27 mouse cellular contexts compared by ENCODE assay signal in the genomic region with DNA sequence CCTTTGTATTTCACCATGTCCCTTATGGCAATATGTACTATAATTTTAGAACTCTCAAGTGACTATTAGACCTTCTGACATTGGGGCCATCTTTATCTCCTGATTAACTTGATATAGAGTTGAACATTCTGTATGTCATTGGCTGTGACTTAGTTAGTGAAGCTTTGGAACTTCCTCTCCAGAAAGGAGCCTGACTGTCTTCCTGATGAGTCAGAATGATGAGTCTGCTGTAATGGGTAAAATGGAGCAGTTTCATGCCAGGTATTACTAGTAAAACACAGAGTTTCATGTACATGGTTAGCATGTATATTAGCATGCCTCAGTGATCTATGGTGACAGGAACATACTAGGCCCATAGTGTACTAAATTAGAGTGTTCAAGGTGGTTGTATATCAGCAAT.
DNase-seq lines count a peak whose midpoint lies in the region; ATAC-seq and TF ChIP-seq lines count a peak whose summit lies in the region.
"Had no signal": no experiment of that assay in that cellular context is flagged by ENCODE, and none has a peak within 500 bp of the region (broad histone marks: within the 10 kb centered on the region; RNA-seq: fewer than 3 reads in every experiment).

No protein-coding gene starts in this region.

- no peaks in the 10 kb centered on the region for H3K4me1 ChIP-seq in cerebellum, adult 2 months (ENCODE audit: control insufficient read depth, insufficient read depth, low read length)
- no peaks in the 10 kb centered on the region for H3K4me1 ChIP-seq in hindbrain, embryonic 16.5 days (ENCODE audit: control insufficient read depth, insufficient read depth, low read depth, low read length)
- H3K4me1 ChIP-seq: embryonic facial prominence, embryonic 13.5 days; hindbrain, embryonic 12.5 days; hindbrain, embryonic 15.5 days had no signal

- no peak overlapping the region for H3K27ac ChIP-seq in cerebellum, adult 2 months (ENCODE audit: insufficient read depth, low read length)
- no peak overlapping the region for H3K27ac ChIP-seq in hindbrain, embryonic 16.5 days (ENCODE audit: low read depth, low read length)
- H3K27ac ChIP-seq: embryonic facial prominence, embryonic 10.5 days; embryonic facial prominence, embryonic 13.5 days; forebrain, embryonic 10.5 days; forebrain, embryonic 13.5 days; gastrocnemius, adult 2 months; hindbrain, embryonic 12.5 days; hindbrain, embryonic 15.5 days had no signal

- no peak overlapping the region for H3ac ChIP-seq in C2C12 (ENCODE audit: control insufficient read depth, insufficient read length, low read depth)

- ATAC-seq in Patski = peak; percentile 74
- ATAC-seq in hindbrain, embryonic 16.5 days = no peak
- ATAC-seq: forebrain, embryonic 13.5 days; forebrain, embryonic 16.5 days; inflammation-experienced regulatory T-cells, adult 6 months; intestine, embryonic 16.5 days had no signal

- TF ChIP-seq CTCF in C2C12 (IDR thresholded peaks at IDR 0.05; ENCODE audit: control insufficient read depth, insufficient read depth, insufficient read length) = no peak
- TF ChIP-seq CTCF in Patski (IDR thresholded peaks at IDR 0.05) = no peak
- no peak for TF ChIP-seq CTCF in cerebellum, adult 2 months (IDR thresholded peaks at IDR 0.05; ENCODE audit: borderline replicate concordance, insufficient read depth, low read depth, low read length)

- no peaks in the 10 kb centered on the region for H3K36me3 ChIP-seq in C2C12 (ENCODE audit: control insufficient read depth, insufficient read depth)
- H3K36me3 ChIP-seq in hindbrain, embryonic 16.5 days (ENCODE audit: control insufficient read depth, insufficient read depth, low read length) = no peaks in the 10 kb centered on the region
- H3K36me3 ChIP-seq: embryonic facial prominence, embryonic 10.5 days; embryonic facial prominence, embryonic 13.5 days; forebrain, embryonic 10.5 days; G1E; hindbrain, embryonic 12.5 days; hindbrain, embryonic 15.5 days had no signal

- no peak overlapping the region for H3K4me2 ChIP-seq in hindbrain, embryonic 16.5 days (ENCODE audit: low read length)
- H3K4me2 ChIP-seq: embryonic facial prominence, embryonic 13.5 days; forebrain, embryonic 13.5 days; heart, embryonic 11.5 days; hindbrain, embryonic 12.5 days; hindbrain, embryonic 15.5 days had no signal

- in situ Hi-C loops in Patski (cut with MboI; ENCODE audit: low pct_unique_long_range_greater_than_20kb) = no loop called here

- H3K27me3 ChIP-seq in C2C12 (ENCODE audit: control insufficient read depth, insufficient read depth, insufficient read length) (no peaks in the 10 kb centered on the region), Patski (no peaks in the 10 kb centered on the region)
- no peaks in the 10 kb centered on the region for H3K27me3 ChIP-seq in cerebellum, adult 2 months (ENCODE audit: control insufficient read depth, insufficient read depth, low read length)
- H3K27me3 ChIP-seq in hindbrain, embryonic 16.5 days (replicated peaks; ENCODE audit: control insufficient read depth, insufficient read depth, low read length) = no peaks in the 10 kb centered on the region
- H3K27me3 ChIP-seq: CH12.LX; embryonic facial prominence, embryonic 13.5 days; forebrain, embryonic 13.5 days; hindbrain, embryonic 12.5 days; hindbrain, embryonic 15.5 days had no signal

- no peak for TF ChIP-seq POLR2A in cerebellum, adult 2 months (IDR thresholded peaks at IDR 0.05; ENCODE audit: borderline replicate concordance, insufficient read depth, low read length)

- POLR2A ChIA-PET in Patski (lab: Charles Lee) = no interaction called here

- peaks cover 5% of the 10 kb centered on the region for H3K79me3 ChIP-seq in C2C12 (ENCODE audit: low read depth)

- H3K9ac ChIP-seq in hindbrain, embryonic 16.5 days (ENCODE audit: low read depth, low read length) = no peak overlapping the region
- H3K9ac ChIP-seq: embryonic facial prominence, embryonic 13.5 days; forebrain, embryonic 13.5 days; hindbrain, embryonic 12.5 days; hindbrain, embryonic 15.5 days had no signal

- H3K9me3 ChIP-seq in hindbrain, embryonic 16.5 days (ENCODE audit: control insufficient read depth, low read length) = no peaks in the 10 kb centered on the region
- H3K9me3 ChIP-seq: embryonic facial prominence, embryonic 10.5 days; embryonic facial prominence, embryonic 13.5 days; forebrain, embryonic 10.5 days; forebrain, embryonic 13.5 days; G1E; hindbrain, embryonic 12.5 days; hindbrain, embryonic 15.5 days had no signal

- peak; percentile 4 for DNase-seq in 3134 (ENCODE audit: extremely low read depth, insufficient read length, low spot score)
- peak; percentile 6 for DNase-seq in Patski (ENCODE audit: low read depth, low spot score)
- no peak for DNase-seq in cerebellum, adult 2 months
- DNase-seq in embryo, embryonic 11 days = no peak
- DNase-seq: adrenal gland, postnatal 10 days; adrenal gland, postnatal 36 days; cerebellum, adult 18-20 months; cerebellum, adult 9-11 months; cerebellum, postnatal 25 days; gastrocnemius, adult 2 months; gastrocnemius, postnatal 14 days; heart, adult 11 months; kidney, adult 18-20 months had no signal

- peaks cover 19% of the 10 kb centered on the region for H3K79me2 ChIP-seq in C2C12 (ENCODE audit: control insufficient read depth, insufficient read depth)

- CTCF ChIA-PET in Patski (lab: Charles Lee) = interaction anchor here (1.5 kb wide), 1 partner anchor 10 kb away, joined by 4 read pairs; no protein-coding TSS in a partner anchor

- no peak overlapping the region for H3K4me3 ChIP-seq in C2C12 (ENCODE audit: insufficient read depth, poor library complexity, severe bottlenecking)
- no peak overlapping the region for H3K4me3 ChIP-seq in cerebellum, adult 2 months (replicated peaks; ENCODE audit: insufficient read depth, low read depth, low read length)
- H3K4me3 ChIP-seq in hindbrain, embryonic 16.5 days (ENCODE audit: low read length) = no peak overlapping the region
- H3K4me3 ChIP-seq: embryonic facial prominence, embryonic 10.5 days; embryonic facial prominence, embryonic 13.5 days; forebrain, embryonic 10.5 days; forebrain, embryonic 13.5 days; gastrocnemius, adult 2 months; hindbrain, embryonic 12.5 days; hindbrain, embryonic 15.5 days had no signal

TF ChIP-seq in C2C12, 6 proteins besides CTCF, POLR2A, EP300 and RAD21:
- TF ChIP-seq CEBPB (IDR thresholded peaks at IDR 0.05; ENCODE audit: low read depth) (no peak), FOSL1 (IDR thresholded peaks at IDR 0.05; ENCODE audit: insufficient read depth, low read length, poor library complexity, severe bottlenecking) (peak; percentile 80)

Comparison
In these comparisons a context has a peak if more than half of its experiments do, and no peak if none do; other contexts are left out.
1. DNase-seq: peak in 3134 (single experiment) and Patski (single experiment); none in cerebellum, adult 2 months (0 of 2) and embryo, embryonic 11 days (single experiment).